ENCODE assay signal across 9 mouse cellular contexts in genomic region chr19:46740341-46741008, GRCm38 (mm10). TPM values are rescaled to one million over a fixed set of nuclear protein-coding genes. Genes with fewer than 3 reads are reported as not detected.
DNase-seq lines count a peak whose midpoint lies in the region; TF ChIP-seq lines count a peak whose summit lies in the region.
"Had no signal": no experiment of that assay in that cellular context is flagged by ENCODE, and none has a peak within 500 bp of the region (broad histone marks: within the 10 kb centered on the region; RNA-seq: fewer than 3 reads in every experiment).

No protein-coding gene starts in this region.

- H3K27me3 ChIP-seq in small intestine, adult 2 months (ENCODE audit: control insufficient read depth, insufficient read depth, low read length): no peaks in the 10 kb centered on the region
- H3K27me3 ChIP-seq: limb, embryonic 12.5 days had no signal

- no peak for TF ChIP-seq POLR2A in small intestine, adult 2 months (IDR thresholded peaks at IDR 0.05; ENCODE audit: low read depth, low read length)

- peak; percentile 76 for DNase-seq in gastrocnemius, adult 18-20 months (ENCODE audit: low spot score)
- DNase-seq in gastrocnemius, postnatal 25 days: no peak
- DNase-seq in MN1 (ENCODE audit: low spot score): peak; percentile 77
- peak; percentile 84 to 90 for DNase-seq in cerebellum, postnatal 10 days
- DNase-seq in gastrocnemius, adult 8-10 months (ENCODE audit: low spot score in 2 of 2): peak; percentile 12 to 13
- DNase-seq in large intestine, adult 2 months (ENCODE audit: low read depth, low spot score): peak; percentile 44
- peak; percentile 79 for DNase-seq in lung, postnatal 14 days

- H3K27ac ChIP-seq in small intestine, adult 2 months (ENCODE audit: insufficient read depth, low read depth, low read length): no peak overlapping the region
- H3K27ac ChIP-seq: limb, embryonic 12.5 days had no signal

- peaks cover 18% of the 10 kb centered on the region for H3K36me3 ChIP-seq in small intestine, adult 2 months (ENCODE audit: control insufficient read depth, insufficient read depth, low read length)

- WGBS in large intestine, adult 2 months: 58% methylated on average over 7 of the region's 7 CpGs
- 56% methylated on average over 7 of the region's 7 CpGs for WGBS in small intestine, adult 2 months

- H3K4me3 ChIP-seq in small intestine, adult 2 months (ENCODE audit: low read depth, low read length): no peak overlapping the region
- H3K4me3 ChIP-seq: limb, embryonic 12.5 days had no signal

- peaks cover under 1% of the 10 kb centered on the region; the same call in 1 of the 2 replicates for H3K4me1 ChIP-seq in small intestine, adult 2 months (ENCODE audit: control insufficient read depth, insufficient read depth, insufficient read length, low read length)
- H3K4me1 ChIP-seq: limb, embryonic 12.5 days had no signal

- peak; percentile 23; the same call in 1 of the 2 replicates for TF ChIP-seq CTCF in small intestine, adult 2 months (IDR thresholded peaks at IDR 0.05; ENCODE audit: extremely low read depth, insufficient read length, insufficient replicate concordance, low read depth, low read length)

RNA-seq across cellular contexts. Expression of gene Cnnm2, which starts 20.9 kb away (rescaled TPM):
- total RNA-seq in gastrocnemius, adult 18-20 months (2021): 1 to 10 TPM; 3.2 TPM
- total RNA-seq in gastrocnemius, postnatal 25 days (2021): 1 to 10 TPM; 3.2 to 3.4 TPM
- total RNA-seq in gastrocnemius, adult 8-10 months (2022): 1 to 10 TPM; 2.7 to 3.7 (median 3.2) TPM
- 3.3 and 5.6 TPM in 2 replicates for polyA plus RNA-seq in large intestine, adult 2 months (2012; rRNA removed)
- polyA plus RNA-seq in small intestine, adult 2 months (2012; rRNA removed): 11.1 and 16.9 TPM in 2 replicates

RNA-seq across cellular contexts. Expression of gene As3mt, which starts 33.2 kb away (rescaled TPM):
- total RNA-seq in gastrocnemius, adult 18-20 months (2021): 10 to 100 TPM; 89.3 to 93.6 TPM
- 10 to 100 TPM; 87.8 to 90.3 TPM for total RNA-seq in gastrocnemius, postnatal 25 days (2021)
- total RNA-seq in gastrocnemius, adult 8-10 months (2022): 100 to 1,000 TPM in 1 of 4 experiments, 10 to 100 TPM in 3; 83.6 to 105 (median 90.4) TPM
- 19.9 and 25.9 TPM in 2 replicates for polyA plus RNA-seq in large intestine, adult 2 months (2012; rRNA removed)
- polyA plus RNA-seq in small intestine, adult 2 months (2012; rRNA removed): 3.4 and 10.3 TPM in 2 replicates

RNA-seq across cellular contexts. Expression of gene Borcs7, which starts 50.8 kb away (rescaled TPM):
- total RNA-seq in gastrocnemius, adult 18-20 months (2021): 10 to 100 TPM; 12.3 to 12.6 TPM
- 10 to 100 TPM; 11.4 to 11.8 TPM for total RNA-seq in gastrocnemius, postnatal 25 days (2021)
- 10 to 100 TPM; 12.0 to 14.7 (median 12.6) TPM for total RNA-seq in gastrocnemius, adult 8-10 months (2022)
- polyA plus RNA-seq in large intestine, adult 2 months (2012; rRNA removed): 3.5 and 5.0 TPM in 2 replicates
- 1.1 and 2.0 TPM in 2 replicates for polyA plus RNA-seq in small intestine, adult 2 months (2012; rRNA removed)
